Mouse (Mus musculus) thymus, adult 2 months (tissue): ENCODE measurements around the gene Cabp1.

ENCODE experiments used
- CTCF ChIP-seq: fragments of 200-500 bp; IDR thresholded peaks from 2 replicates; pipeline ENCODE4 v1.5.1; 2012; ENCODE audit warnings: mild to moderate bottlenecking, control low read depth, low read length, moderate library complexity, borderline replicate concordance; ENCODE audit not compliant: control insufficient read depth, poor library complexity, insufficient read depth; ENCODE audit errors: extremely low read depth
- POLR2A ChIP-seq: fragments of 200-500 bp; IDR thresholded peaks from 2 replicates; pipeline ENCODE4 v1.6.1; 2012; ENCODE audit warnings: mild to moderate bottlenecking, low read length, control low read depth, moderate library complexity; ENCODE audit not compliant: control insufficient read depth, poor library complexity, insufficient read depth; ENCODE audit errors: extremely low read depth

- no peak for TF ChIP-seq POLR2A
- TF ChIP-seq CTCF, result no peak
These were observed 69.5 kb downstream of the Cabp1 start for GRCm38 (mm10) chr5:115124690-115125089.
